Mouse (Mus musculus): ENCODE measurements around the gene 4931406P16Rik. TPM values are rescaled to one million over a fixed set of nuclear protein-coding genes. Genes with fewer than 3 reads are reported as not detected.

4931406P16Rik gene
- total RNA-seq, 2 experiments from 2014 or later, result 36.6 to 51.9 TPM

DNA sequence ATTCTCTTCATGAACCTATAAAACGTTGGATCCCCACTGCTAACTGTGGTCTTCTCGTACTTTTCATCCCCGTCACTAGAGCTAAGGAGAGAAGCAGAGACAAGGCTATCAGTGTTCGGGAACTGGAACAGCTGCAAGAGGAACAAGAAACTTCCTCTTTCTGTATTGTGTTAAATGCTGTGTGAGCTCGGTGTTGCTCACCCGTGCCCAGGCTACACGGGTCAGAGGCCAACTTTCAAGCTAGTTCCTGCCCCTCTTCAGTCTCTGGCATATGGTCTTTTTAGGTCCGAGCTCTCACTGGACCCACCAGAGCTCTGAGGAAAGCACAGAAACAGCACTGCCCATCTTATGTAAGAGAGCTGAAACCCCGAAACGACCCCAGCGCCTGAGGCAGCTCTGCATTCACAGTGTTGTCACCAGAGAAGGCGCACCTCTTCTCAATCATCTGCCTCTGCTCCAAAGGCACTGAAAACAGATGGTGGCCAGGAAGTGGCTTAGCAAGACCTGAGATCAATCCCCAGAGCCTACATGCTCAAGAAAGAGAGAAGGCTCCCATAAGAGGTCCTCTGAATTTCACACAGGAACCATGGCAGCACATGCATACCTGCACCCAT, 123.9 kb downstream of the 4931406P16Rik start:
- H3K4me3 ChIP-seq, result 0 out of 2 replicates have a peak overlapping the region, but pooled peaks have one; percentile 11
- DNase-seq, result no peak
- no peak overlapping the region for H3K27ac ChIP-seq
- TF ChIP-seq CTCF (IDR thresholded peaks at IDR 0.05), result no peak
- intact Hi-C loops (cut with DNase I), result no loop called here

Other genes with a start within 250 kb of the 4931406P16Rik start
- not detected for gene Scgb1b30, start 218.1 kb downstream of the 4931406P16Rik start, total RNA-seq (2021)
- gene Wtip, start 180.3 kb downstream of the 4931406P16Rik start, total RNA-seq (2021), result 1 to 10 TPM; 3.2 to 3.9 TPM
- 10 to 100 TPM; 33.4 to 38.7 TPM for gene Uba2, start 144.0 kb downstream of the 4931406P16Rik start, total RNA-seq (2021)
- gene Pdcd2l, start 116.9 kb downstream of the 4931406P16Rik start, total RNA-seq (2021), result 10 to 100 TPM; 13.8 to 19.2 TPM
- gene Gpi1, start 83.2 kb downstream of the 4931406P16Rik start, total RNA-seq (2021), result 1,000 to 10,000 TPM in 1 of 2 experiments, 100 to 1,000 TPM in 1; 882 to 1,223 TPM
- gene Gm6096, start 62.5 kb downstream of the 4931406P16Rik start, total RNA-seq (2021), result not detected
- 10 to 100 TPM; 92.8 to 96.2 TPM for gene Lsm14a, start 79.8 kb upstream of the 4931406P16Rik start, total RNA-seq (2021)